Mouse (Mus musculus) limb, embryonic 11.5 days (tissue): ENCODE results near the gene Pcgf2. TPM values are rescaled to one million over a fixed set of nuclear protein-coding genes. Genes with fewer than 3 reads are reported as not detected.

ENCODE experiments used
- ATAC-seq: fragments of 200-750 bp; cut with Nextera tagmentation; 2 replicates; pipeline ENCODE4 v1.8.0; 2017; ENCODE audit warnings: low read depth; ENCODE audit not compliant: insufficient number of reproducible peaks, low FRiP score, low TSS enrichment
- DNase-seq: peaks from one replicate; pipeline ENCODE4 v3.0.0-alpha.2; 2015; ENCODE audit warnings: low spot score
- H3K27ac ChIP-seq: fragments of 300-500 bp; sonication (generic); replicated peaks from 2 replicates; pipeline ENCODE4 v1.5.1; 2014; ENCODE audit warnings: low read depth, mild to moderate bottlenecking, low read length
- H3K27me3 ChIP-seq: fragments of 300-500 bp; sonication (generic); 2 replicates; pipeline ENCODE4 v1.6.1; 2014; ENCODE audit warnings: mild to moderate bottlenecking, low read length, mixed read lengths; ENCODE audit not compliant: control insufficient read depth, insufficient read depth
- H3K36me3 ChIP-seq: fragments of 300-500 bp; sonication (generic); 2 replicates; pipeline ENCODE4 v1.6.1; 2014; ENCODE audit warnings: mild to moderate bottlenecking, low read length, moderate library complexity, mixed read lengths; ENCODE audit not compliant: control insufficient read depth, insufficient read depth
- H3K4me1 ChIP-seq: fragments of 300-500 bp; sonication (generic); 2 replicates; pipeline ENCODE4 v1.6.1; 2014; ENCODE audit warnings: low read length, mixed read lengths; ENCODE audit not compliant: control insufficient read depth, insufficient read depth
- H3K4me2 ChIP-seq: fragments of 300-500 bp; sonication (generic); 2 replicates; pipeline ENCODE4 v1.6.1; 2014; ENCODE audit warnings: low read depth, mild to moderate bottlenecking, moderate library complexity; ENCODE audit not compliant: severe bottlenecking
- H3K4me3 ChIP-seq: fragments of 300-500 bp; sonication (generic); 2 replicates; pipeline ENCODE4 v1.5.1; 2014; ENCODE audit warnings: low read depth, low read length
- H3K9ac ChIP-seq: fragments of 300-500 bp; sonication (generic); 2 replicates; pipeline ENCODE4 v1.6.1; 2014; ENCODE audit warnings: mild to moderate bottlenecking, low read length
- H3K9me3 ChIP-seq: fragments of 300-500 bp; sonication (generic); 2 replicates; pipeline ENCODE4 v1.6.1; 2016; ENCODE audit warnings: low read length; ENCODE audit not compliant: control insufficient read depth
- WGBS: fragments of 180-500 bp; shearing (Covaris S2); extraction: QIAGEN DNeasy Blood & Tissue Kit; methylation state at CpG from one replicate; pipeline ENCODE4 v1.1.7; 2014; 5-methylcytosine and 5-hydroxymethylcytosine counted together
- polyA plus RNA-seq: library from polyadenylated mRNA; unstranded; fragments of >200 nt; fragmentation: Nextera tagmentation; extraction: Ambion mirVana; gene quantifications from 2 replicates; pipeline ENCODE4 v1.2.1, GENCODE M21; 2014

Gene Pcgf2
- polyA plus RNA-seq, 1 experiment from 2014 or later, result 23.3 TPM

GRCm38 (mm10) chr11:97682504-97683055, 17.7 kb downstream of the Pcgf2 start:
- no peak overlapping the region for H3K27ac ChIP-seq
- H3K27me3 ChIP-seq, result no peaks in the 10 kb centered on the region
- peaks cover 13% of the 10 kb centered on the region for H3K36me3 ChIP-seq
- no peak overlapping the region for H3K4me2 ChIP-seq
- DNase-seq, result no peak
- no peak for ATAC-seq
- no peaks in the 10 kb centered on the region for H3K9me3 ChIP-seq
- H3K9ac ChIP-seq, result no peak overlapping the region
- H3K4me1 ChIP-seq, result peaks cover 9% of the 10 kb centered on the region; the same call in 1 of the 2 replicates
- no peak overlapping the region for H3K4me3 ChIP-seq
- 87% methylated on average over 6 of the region's 6 CpGs for WGBS

- no peak for DNase-seq
- WGBS, result 94% methylated on average over 12 of the region's 12 CpGs
Measured at GRCm38 (mm10) chr11:97680430-97680829, 19.9 kb downstream of the Pcgf2 start.

GRCm38 (mm10) chr11:97678301-97678700, 22.0 kb downstream of the Pcgf2 start:
- H3K4me3 ChIP-seq, result no peak overlapping the region
- no peaks in the 10 kb centered on the region for H3K27me3 ChIP-seq
- peak overlapping the region; percentile 2; the same call in 1 of the 2 replicates for H3K9ac ChIP-seq
- ATAC-seq (no peak), DNase-seq (no peak)
- no peak overlapping the region for H3K4me2 ChIP-seq
- 95% methylated on average over 15 of the region's 15 CpGs for WGBS
- peaks cover 23% of the 10 kb centered on the region for H3K36me3 ChIP-seq
- H3K27ac ChIP-seq, result no peak overlapping the region
- H3K4me1 ChIP-seq, result no peaks in the 10 kb centered on the region
- no peaks in the 10 kb centered on the region for H3K9me3 ChIP-seq

More at GRCm38 (mm10) chr11:97680430-97680829, 19.9 kb downstream of the Pcgf2 start:
- no peak overlapping the region for H3K9ac ChIP-seq
- no peaks in the 10 kb centered on the region for H3K27me3 ChIP-seq
- no peak overlapping the region for H3K27ac ChIP-seq
- peaks cover 18% of the 10 kb centered on the region for H3K36me3 ChIP-seq
- no peaks in the 10 kb centered on the region for H3K9me3 ChIP-seq
- no peak overlapping the region for H3K4me3 ChIP-seq
- no peak overlapping the region for H3K4me2 ChIP-seq
- no peak for ATAC-seq
- H3K4me1 ChIP-seq, result peaks cover 5% of the 10 kb centered on the region; the same call in 1 of the 2 replicates

- Histone ChIP-seq H3K4me3 (no peak overlapping the region), H3K4me1 (no peaks in the 10 kb centered on the region), H3K27me3 (no peaks in the 10 kb centered on the region), H3K4me2 (no peak overlapping the region), H3K9me3 (no peaks in the 10 kb centered on the region), H3K9ac (peak overlapping the region; percentile 2; the same call in 1 of the 2 replicates), H3K36me3 (peaks cover 23% of the 10 kb centered on the region), H3K27ac (no peak overlapping the region)
- ATAC-seq (no peak), DNase-seq (no peak)
- WGBS, result 65% methylated on average over 8 of the region's 8 CpGs
Measured at GRCm38 (mm10) chr11:97677842-97678241, 22.5 kb downstream of the Pcgf2 start.

- DNase-seq (no peak), ATAC-seq (no peak)
- H3K4me1 ChIP-seq, result no peaks in the 10 kb centered on the region
- H3K27me3 ChIP-seq, result no peaks in the 10 kb centered on the region
- H3K4me2 ChIP-seq, result no peak overlapping the region
- H3K4me3 ChIP-seq, result no peak overlapping the region
- H3K9ac ChIP-seq, result no peak overlapping the region
- no peaks in the 10 kb centered on the region for H3K9me3 ChIP-seq
- H3K36me3 ChIP-seq, result peaks cover 26% of the 10 kb centered on the region
- H3K27ac ChIP-seq, result no peak overlapping the region
- WGBS, result 61% methylated on average over 15 of the region's 15 CpGs
Measured at GRCm38 (mm10) chr11:97677381-97677780, 22.9 kb downstream of the Pcgf2 start.

- Histone ChIP-seq H3K9me3 (no peaks in the 10 kb centered on the region), H3K9ac (no peak overlapping the region), H3K4me3 (no peak overlapping the region), H3K27ac (no peak overlapping the region), H3K4me1 (no peaks in the 10 kb centered on the region), H3K36me3 (peaks cover 24% of the 10 kb centered on the region), H3K4me2 (no peak overlapping the region), H3K27me3 (no peaks in the 10 kb centered on the region)
- no peak for DNase-seq
- WGBS, result 84% methylated on average over 15 of the region's 15 CpGs
- ATAC-seq, result no peak
Measured at GRCm38 (mm10) chr11:97676050-97676754, 24.1 kb downstream of the Pcgf2 start.

GRCm38 (mm10) chr11:97673148-97673547, 27.1 kb downstream of the Pcgf2 start:
- H3K9me3 ChIP-seq, result no peaks in the 10 kb centered on the region
- H3K4me2 ChIP-seq, result no peak overlapping the region
- 87% methylated on average over 11 of the region's 11 CpGs for WGBS
- ATAC-seq (no peak), DNase-seq (no peak)
- no peak overlapping the region for H3K4me3 ChIP-seq
- H3K36me3 ChIP-seq, result peaks cover 29% of the 10 kb centered on the region
- no peaks in the 10 kb centered on the region for H3K4me1 ChIP-seq
- no peak overlapping the region for H3K9ac ChIP-seq
- no peaks in the 10 kb centered on the region for H3K27me3 ChIP-seq
- no peak overlapping the region for H3K27ac ChIP-seq

GRCm38 (mm10) chr11:97671177-97671527, 29.1 kb downstream of the Pcgf2 start:
- Histone ChIP-seq H3K9ac (no peak overlapping the region), H3K36me3 (peaks cover 24% of the 10 kb centered on the region)
- 52% methylated on average over 2 of the region's 2 CpGs for WGBS

More at GRCm38 (mm10) chr11:97671177-97671527, 29.1 kb downstream of the Pcgf2 start:
- Histone ChIP-seq H3K27me3 (no peaks in the 10 kb centered on the region), H3K4me2 (no peak overlapping the region), H3K27ac (no peak overlapping the region), H3K4me3 (no peak overlapping the region), H3K9me3 (no peaks in the 10 kb centered on the region), H3K4me1 (no peaks in the 10 kb centered on the region)
- ATAC-seq (no peak), DNase-seq (no peak)
